Mouse (Mus musculus) liver, postnatal 0 days (tissue): Measurements from ENCODE around the gene Actr1b.

Experiments used
- CTCF ChIP-seq: sonication (generic); IDR thresholded peaks from 2 replicates; pipeline ENCODE4 v1.5.1; 2016; ENCODE audit warnings: antibody characterized with exemption, low read depth
- EP300 ChIP-seq: IDR thresholded peaks from 2 replicates; pipeline ENCODE4 v1.6.1; 2016; ENCODE audit warnings: antibody characterized with exemption, low read depth, mild to moderate bottlenecking

DNA sequence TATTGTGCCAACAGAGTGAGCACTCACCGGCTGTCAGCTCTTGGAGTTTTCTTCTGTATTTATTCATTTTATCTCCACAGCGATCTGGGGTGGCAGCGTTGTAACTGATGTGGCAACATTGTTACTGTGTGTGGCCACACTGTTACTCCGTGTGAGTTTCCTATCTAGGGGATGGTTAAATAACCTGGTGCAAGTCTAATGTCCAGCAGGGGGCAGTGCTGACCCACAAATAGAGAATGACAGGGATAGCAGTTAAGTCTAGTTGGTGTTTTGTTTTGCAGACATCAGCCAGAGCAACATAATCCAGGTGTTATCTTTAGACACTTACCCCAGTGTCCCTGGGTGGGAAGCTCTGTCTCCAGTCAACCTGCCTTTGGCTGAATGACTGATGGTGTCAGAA is 23.1 kb upstream of the Actr1b start:
- TF ChIP-seq CTCF (peak; percentile 91), EP300 (no peak)
